Mouse (Mus musculus): ENCODE measurements around the gene Ttc33. TPM values are rescaled to one million over a fixed set of nuclear protein-coding genes. Genes with fewer than 3 reads are reported as not detected.

Gene Ttc33
- polyA plus RNA-seq, 1 experiment: 4.4 TPM

DNA sequence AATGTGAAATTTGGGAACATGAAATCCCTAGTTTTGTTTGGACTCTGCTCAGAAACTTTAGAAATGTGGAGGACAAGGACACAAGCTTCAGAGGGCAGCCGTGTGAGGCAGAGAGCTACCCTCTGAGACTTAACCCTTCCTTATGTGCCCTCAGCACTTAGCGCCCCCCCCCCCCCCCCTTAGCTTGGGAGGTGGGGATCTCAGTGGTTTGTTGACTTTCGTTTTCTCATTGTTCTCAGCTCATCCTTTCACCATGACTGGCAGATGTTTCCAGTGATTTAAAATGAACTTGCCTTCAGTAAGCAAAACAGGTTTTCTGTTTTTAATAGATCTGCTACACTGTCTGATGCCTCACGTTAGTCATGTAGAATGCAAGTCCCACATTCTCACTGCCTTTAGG is 1.8 kb downstream of the Ttc33 start:
- Histone ChIP-seq H3K4me3 (ENCODE audit: control insufficient read depth, low read depth, low read length) (no peak overlapping the region), H3K36me3 (ENCODE audit: control insufficient read depth, insufficient read depth, low read length) (peaks cover 2% of the 10 kb centered on the region; the same call in 1 of the 2 replicates), H3K27me3 (ENCODE audit: control insufficient read depth, insufficient read depth, low read length) (no peaks in the 10 kb centered on the region), H3K4me1 (ENCODE audit: control insufficient read depth, insufficient read depth, low read length) (peaks cover 7% of the 10 kb centered on the region; the same call in 1 of the 2 replicates), H3K27ac (ENCODE audit: control insufficient read depth, insufficient read depth, low read depth, low read length) (no peak overlapping the region)
- TF ChIP-seq POLR2A (IDR thresholded peaks at IDR 0.05; ENCODE audit: control insufficient read depth, low read depth, low read length): no peak
- no peak for TF ChIP-seq CTCF (IDR thresholded peaks at IDR 0.05; ENCODE audit: control insufficient read depth, insufficient read depth, insufficient replicate concordance, low read depth, low read length)

DNA sequence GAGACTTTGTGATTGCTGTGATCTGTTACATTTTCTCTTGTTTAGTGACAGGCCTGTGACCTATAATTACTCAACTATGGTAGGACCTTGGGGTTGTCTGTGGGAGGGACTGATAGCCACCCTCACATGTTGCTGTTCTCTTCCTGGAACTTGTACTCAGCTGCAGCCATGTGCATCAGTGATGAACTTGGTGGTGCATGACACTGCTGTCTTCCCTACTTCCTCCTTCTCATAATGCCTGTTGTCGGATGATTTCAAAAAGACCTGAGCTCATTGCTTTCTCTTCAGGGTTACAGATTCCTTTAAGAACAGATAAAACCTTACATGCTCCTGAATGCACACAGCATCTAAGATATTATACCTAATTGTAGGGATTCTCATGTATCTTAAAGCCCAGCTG is 2.7 kb downstream of the Ttc33 start:
- H3K36me3 ChIP-seq (ENCODE audit: control insufficient read depth, insufficient read depth, low read length): peaks cover 2% of the 10 kb centered on the region; the same call in 1 of the 2 replicates
- H3K4me3 ChIP-seq (ENCODE audit: control insufficient read depth, low read depth, low read length): no peak overlapping the region
- H3K27ac ChIP-seq (ENCODE audit: control insufficient read depth, insufficient read depth, low read depth, low read length): no peak overlapping the region
- TF ChIP-seq POLR2A (IDR thresholded peaks at IDR 0.05; ENCODE audit: control insufficient read depth, low read depth, low read length) (no peak), CTCF (IDR thresholded peaks at IDR 0.05; ENCODE audit: control insufficient read depth, insufficient read depth, insufficient replicate concordance, low read depth, low read length) (no peak)
- peaks cover 7% of the 10 kb centered on the region; the same call in 1 of the 2 replicates for H3K4me1 ChIP-seq (ENCODE audit: control insufficient read depth, insufficient read depth, low read length)
- H3K27me3 ChIP-seq (ENCODE audit: control insufficient read depth, insufficient read depth, low read length): no peaks in the 10 kb centered on the region

GRCm38 (mm10) chr15:5189504-5190093 is 4.3 kb downstream of the Ttc33 start:
- no peak overlapping the region for H3K4me3 ChIP-seq (ENCODE audit: control insufficient read depth, low read depth, low read length)
- H3K27ac ChIP-seq (ENCODE audit: control insufficient read depth, insufficient read depth, low read depth, low read length): no peak overlapping the region
- H3K27me3 ChIP-seq (ENCODE audit: control insufficient read depth, insufficient read depth, low read length): no peaks in the 10 kb centered on the region
- no peak for TF ChIP-seq CTCF (IDR thresholded peaks at IDR 0.05; ENCODE audit: control insufficient read depth, insufficient read depth, insufficient replicate concordance, low read depth, low read length)
- H3K4me1 ChIP-seq (ENCODE audit: control insufficient read depth, insufficient read depth, low read length): peaks cover 7% of the 10 kb centered on the region; the same call in 1 of the 2 replicates
- H3K36me3 ChIP-seq (ENCODE audit: control insufficient read depth, insufficient read depth, low read length): peaks cover 2% of the 10 kb centered on the region; the same call in 1 of the 2 replicates

DNA sequence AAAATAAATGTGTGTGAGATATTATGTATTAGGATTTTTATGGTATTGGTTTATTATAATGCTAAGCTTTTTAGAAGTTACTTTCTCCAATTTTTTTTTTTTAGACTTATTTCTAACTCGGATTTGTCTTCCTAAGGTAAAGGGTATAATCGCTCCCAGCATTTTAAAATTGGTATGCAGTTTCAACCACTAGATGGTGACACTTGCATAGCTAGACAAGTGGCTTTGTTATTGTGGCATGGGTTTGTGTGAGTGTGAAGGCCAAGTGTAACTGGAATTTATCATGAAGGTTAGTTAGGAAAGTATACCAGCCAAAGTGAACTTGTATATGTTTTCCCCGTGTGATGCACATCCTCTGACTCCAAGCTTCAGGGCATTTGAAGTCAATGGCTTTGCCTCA is 8.5 kb downstream of the Ttc33 start:
- peaks cover 2% of the 10 kb centered on the region; the same call in 1 of the 2 replicates for H3K36me3 ChIP-seq (ENCODE audit: control insufficient read depth, insufficient read depth, low read length)
- TF ChIP-seq CTCF (IDR thresholded peaks at IDR 0.05; ENCODE audit: control insufficient read depth, insufficient read depth, insufficient replicate concordance, low read depth, low read length) (no peak), POLR2A (IDR thresholded peaks at IDR 0.05; ENCODE audit: control insufficient read depth, low read depth, low read length) (no peak)
- H3K4me1 ChIP-seq (ENCODE audit: control insufficient read depth, insufficient read depth, low read length): no peaks in the 10 kb centered on the region
- H3K27ac ChIP-seq (ENCODE audit: control insufficient read depth, insufficient read depth, low read depth, low read length): no peak overlapping the region
- H3K4me3 ChIP-seq (ENCODE audit: control insufficient read depth, low read depth, low read length): no peak overlapping the region
- H3K27me3 ChIP-seq (ENCODE audit: control insufficient read depth, insufficient read depth, low read length): no peaks in the 10 kb centered on the region

- TF ChIP-seq POLR2A (IDR thresholded peaks at IDR 0.05; ENCODE audit: control insufficient read depth, low read depth, low read length) (no peak), CTCF (IDR thresholded peaks at IDR 0.05; ENCODE audit: control insufficient read depth, insufficient read depth, insufficient replicate concordance, low read depth, low read length) (no peak)
- Histone ChIP-seq H3K4me3 (ENCODE audit: control insufficient read depth, low read depth, low read length) (no peak overlapping the region), H3K36me3 (ENCODE audit: control insufficient read depth, insufficient read depth, low read length) (no peaks in the 10 kb centered on the region; the same call in 1 of the 2 replicates)
These were observed 9.1 kb downstream of the Ttc33 start for GRCm38 (mm10) chr15:5194446-5194845.

GRCm38 (mm10) chr15:5194931-5195330 is 9.6 kb downstream of the Ttc33 start:
- Histone ChIP-seq H3K4me3 (ENCODE audit: control insufficient read depth, low read depth, low read length) (no peak overlapping the region), H3K36me3 (ENCODE audit: control insufficient read depth, insufficient read depth, low read length) (no peaks in the 10 kb centered on the region; the same call in 1 of the 2 replicates), H3K27me3 (ENCODE audit: control insufficient read depth, insufficient read depth, low read length) (no peaks in the 10 kb centered on the region), H3K27ac (ENCODE audit: control insufficient read depth, insufficient read depth, low read depth, low read length) (no peak overlapping the region), H3K4me1 (ENCODE audit: control insufficient read depth, insufficient read depth, low read length) (no peaks in the 10 kb centered on the region)
- no peak for TF ChIP-seq POLR2A (IDR thresholded peaks at IDR 0.05; ENCODE audit: control insufficient read depth, low read depth, low read length)
- no peak for TF ChIP-seq CTCF (IDR thresholded peaks at IDR 0.05; ENCODE audit: control insufficient read depth, insufficient read depth, insufficient replicate concordance, low read depth, low read length)

More at GRCm38 (mm10) chr15:5194446-5194845, 9.1 kb downstream of the Ttc33 start:
- no peak overlapping the region for H3K27ac ChIP-seq (ENCODE audit: control insufficient read depth, insufficient read depth, low read depth, low read length)
- H3K27me3 ChIP-seq (ENCODE audit: control insufficient read depth, insufficient read depth, low read length): no peaks in the 10 kb centered on the region
- no peaks in the 10 kb centered on the region for H3K4me1 ChIP-seq (ENCODE audit: control insufficient read depth, insufficient read depth, low read length)

- Histone ChIP-seq H3K36me3 (ENCODE audit: control insufficient read depth, insufficient read depth, low read length) (no peaks in the 10 kb centered on the region; the same call in 1 of the 2 replicates), H3K27me3 (ENCODE audit: control insufficient read depth, insufficient read depth, low read length) (no peaks in the 10 kb centered on the region), H3K4me1 (ENCODE audit: control insufficient read depth, insufficient read depth, low read length) (no peaks in the 10 kb centered on the region), H3K27ac (ENCODE audit: control insufficient read depth, insufficient read depth, low read depth, low read length) (no peak overlapping the region), H3K4me3 (ENCODE audit: control insufficient read depth, low read depth, low read length) (no peak overlapping the region)
- TF ChIP-seq CTCF (IDR thresholded peaks at IDR 0.05; ENCODE audit: control insufficient read depth, insufficient read depth, insufficient replicate concordance, low read depth, low read length) (no peak), POLR2A (IDR thresholded peaks at IDR 0.05; ENCODE audit: control insufficient read depth, low read depth, low read length) (no peak)
These were observed 10.7 kb downstream of the Ttc33 start for GRCm38 (mm10) chr15:5195987-5196514.
